Comparison of ENCODE assay signal across 7 mouse cellular contexts in genomic region chr16:90676920-90677574, GRCm38 (mm10). TPM values are rescaled to one million over a fixed set of nuclear protein-coding genes. Genes with fewer than 3 reads are reported as not detected.
DNase-seq lines count a peak whose midpoint lies in the region; ATAC-seq lines count a peak whose summit lies in the region.

No protein-coding gene starts in this region.

- H3K27ac ChIP-seq in forebrain, embryonic 15.5 days (replicated peaks), result no peak overlapping the region

- H3K27me3 ChIP-seq in forebrain, embryonic 15.5 days, result no peaks in the 10 kb centered on the region

- H3K9me3 ChIP-seq in forebrain, embryonic 15.5 days, result 0 out of 2 replicates have a peak, but pooled peaks cover 4% of the 10 kb centered on the region

- WGBS in forebrain, embryonic 15.5 days, result 90% methylated on average over 20 of the region's 20 CpGs

- H3K4me1 ChIP-seq in forebrain, embryonic 15.5 days, result no peaks in the 10 kb centered on the region

- ATAC-seq in forebrain, embryonic 15.5 days (replicated peaks), result no peak

- no peak overlapping the region for H3K9ac ChIP-seq in forebrain, embryonic 15.5 days (replicated peaks)

- DNase-seq in urinary bladder, postnatal 14 days (ENCODE audit: low spot score), result peak; percentile 13
- no peak for DNase-seq in urinary bladder, postnatal 4 days (ENCODE audit: low spot score in 2 of 2)
- peak; percentile 35 to 45 for DNase-seq in gastrocnemius, adult 8-10 months (ENCODE audit: low spot score in 2 of 2)
- DNase-seq in kidney, postnatal 14 days, result peak; percentile 30
- DNase-seq in retina, postnatal 1 day, result peak; percentile 91
- DNase-seq in layer of hippocampus, adult 11-12 months (ENCODE audit: low spot score), result no peak

- no peak overlapping the region for H3K4me2 ChIP-seq in forebrain, embryonic 15.5 days (replicated peaks)

- H3K36me3 ChIP-seq in forebrain, embryonic 15.5 days, result no peaks in the 10 kb centered on the region

- H3K4me3 ChIP-seq in forebrain, embryonic 15.5 days, result no peak overlapping the region

RNA-seq across cellular contexts. Expression of gene Mis18a, which starts 50.2 kb away (rescaled TPM):
- 1 to 10 TPM in 1 of 4 experiments, under 1 TPM in 3; 0.59 to 1.2 (median 0.74) TPM for total RNA-seq in gastrocnemius, adult 8-10 months (2022)
- 50.4 and 50.8 TPM in 2 replicates for polyA plus RNA-seq in forebrain, embryonic 15.5 days (2015; fragmentation: Nextera tagmentation; extraction: Ambion mirVana)

Comparison
In these comparisons a context has a peak if more than half of its experiments do, and no peak if none do; other contexts are left out.
1. DNase-seq: peak in urinary bladder, postnatal 14 days (single experiment), gastrocnemius, adult 8-10 months (2 of 2), kidney, postnatal 14 days (single experiment) and retina, postnatal 1 day (single experiment); none in urinary bladder, postnatal 4 days (0 of 2) and layer of hippocampus, adult 11-12 months (single experiment).